Mouse (Mus musculus): Measurements from ENCODE around the gene 2310057M21Rik.

- TF ChIP-seq CTCF (IDR thresholded peaks at IDR 0.05; ENCODE audit: low read depth) (no peak; the same call in 1 of the 2 replicates), EP300 (IDR thresholded peaks at IDR 0.05; ENCODE audit: low read depth) (no peak)
Measured at GRCm38 (mm10) chr7:131362615-131363300, at the start of gene 2310057M21Rik.

All from liver, embryonic 14.5 days (tissue).